Mouse (Mus musculus): ENCODE results near the gene Pctp. TPM values are rescaled to one million over a fixed set of nuclear protein-coding genes. Genes with fewer than 3 reads are reported as not detected.
A peak's percentile ranks its signal among the peaks of the same experiment; 100 is the strongest.

The Pctp gene
- 8.7 and 12.3 TPM in 2 replicates for polyA plus RNA-seq (2012; rRNA removed)

GRCm38 (mm10) chr11:90002231-90002986, at the start of gene Pctp:
Gene Pctp, minus strand, starts transcription at chr11:90002894.
- Histone ChIP-seq H3K4me1 (ENCODE audit: control insufficient read depth, insufficient read depth, low read length) (peaks cover 17% of the 10 kb centered on the region), H3K4me3 (ENCODE audit: insufficient read depth, low read depth, low read length) (peak within 1 kb of the TSS; percentile 82), H3K27me3 (replicated peaks; ENCODE audit: control insufficient read depth, insufficient read depth, low read length) (no peaks in the 10 kb centered on the region), H3K36me3 (ENCODE audit: control insufficient read depth, insufficient read depth, low read length) (no peaks in the 10 kb centered on the region), H3K27ac (ENCODE audit: insufficient read depth, low read depth, low read length) (peak within 1 kb of the TSS; percentile 79)
- 7% methylated on average over 35 of the region's 35 CpGs for WGBS
- DNase-seq = peak; percentile 96
- no peak for TF ChIP-seq POLR2A (IDR thresholded peaks at IDR 0.05; ENCODE audit: low read depth, low read length)
- TF ChIP-seq CTCF (conservative IDR thresholded peaks at IDR 0.05; ENCODE audit: insufficient read depth, insufficient read length, low read depth, low read length) = no peak

- Histone ChIP-seq H3K4me1 (ENCODE audit: control insufficient read depth, insufficient read depth, low read length) (no peaks in the 10 kb centered on the region), H3K4me3 (ENCODE audit: insufficient read depth, low read depth, low read length) (no peak overlapping the region), H3K27ac (ENCODE audit: insufficient read depth, low read depth, low read length) (no peak overlapping the region), H3K36me3 (ENCODE audit: control insufficient read depth, insufficient read depth, low read length) (no peaks in the 10 kb centered on the region), H3K27me3 (replicated peaks; ENCODE audit: control insufficient read depth, insufficient read depth, low read length) (no peaks in the 10 kb centered on the region)
- WGBS = 74% methylated on average over 7 of the region's 7 CpGs
- no peak for DNase-seq
- TF ChIP-seq POLR2A (IDR thresholded peaks at IDR 0.05; ENCODE audit: low read depth, low read length) = no peak
- no peak for TF ChIP-seq CTCF (conservative IDR thresholded peaks at IDR 0.05; ENCODE audit: insufficient read depth, insufficient read length, low read depth, low read length)
Measured at GRCm38 (mm10) chr11:90050016-90050415, 47.3 kb upstream of the Pctp start.

DNA sequence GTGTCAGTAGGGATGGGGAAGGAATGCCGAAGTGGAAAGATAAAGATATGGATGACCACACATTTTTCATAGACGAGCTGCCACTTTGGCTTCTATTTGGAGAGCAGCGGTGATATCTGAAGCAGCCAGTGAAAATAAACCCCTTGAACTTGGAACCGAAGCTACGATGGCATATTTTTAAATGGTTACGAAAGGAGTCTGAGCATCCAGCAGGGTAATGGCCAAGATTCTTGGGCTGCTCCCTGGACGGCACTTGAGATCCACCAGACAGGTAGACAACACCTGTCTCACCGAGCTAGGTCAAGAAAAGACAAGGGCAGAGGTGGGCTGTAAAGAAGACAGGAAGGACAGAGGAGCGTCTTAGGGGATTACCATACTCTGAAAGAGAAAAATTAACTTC, 44.6 kb upstream of the Pctp start:
- TF ChIP-seq POLR2A (IDR thresholded peaks at IDR 0.05; ENCODE audit: low read depth, low read length) (no peak), CTCF (conservative IDR thresholded peaks at IDR 0.05; ENCODE audit: insufficient read depth, insufficient read length, low read depth, low read length) (no peak)
- H3K27ac ChIP-seq (ENCODE audit: insufficient read depth, low read depth, low read length) = no peak overlapping the region
- no peaks in the 10 kb centered on the region for H3K4me1 ChIP-seq (ENCODE audit: control insufficient read depth, insufficient read depth, low read length)
- 55% methylated on average over 9 of the region's 9 CpGs for WGBS
- H3K27me3 ChIP-seq (replicated peaks; ENCODE audit: control insufficient read depth, insufficient read depth, low read length) = no peaks in the 10 kb centered on the region
- DNase-seq = no peak
- H3K4me3 ChIP-seq (ENCODE audit: insufficient read depth, low read depth, low read length) = no peak overlapping the region
- H3K36me3 ChIP-seq (ENCODE audit: control insufficient read depth, insufficient read depth, low read length) = no peaks in the 10 kb centered on the region

GRCm38 (mm10) chr11:90046211-90046610, 43.5 kb upstream of the Pctp start:
- TF ChIP-seq POLR2A (IDR thresholded peaks at IDR 0.05; ENCODE audit: low read depth, low read length) (no peak), CTCF (conservative IDR thresholded peaks at IDR 0.05; ENCODE audit: insufficient read depth, insufficient read length, low read depth, low read length) (no peak)
- H3K4me1 ChIP-seq (ENCODE audit: control insufficient read depth, insufficient read depth, low read length) = no peaks in the 10 kb centered on the region
- H3K27me3 ChIP-seq (replicated peaks; ENCODE audit: control insufficient read depth, insufficient read depth, low read length) = no peaks in the 10 kb centered on the region
- no peak overlapping the region for H3K27ac ChIP-seq (ENCODE audit: insufficient read depth, low read depth, low read length)
- H3K36me3 ChIP-seq (ENCODE audit: control insufficient read depth, insufficient read depth, low read length) = no peaks in the 10 kb centered on the region
- no peak overlapping the region for H3K4me3 ChIP-seq (ENCODE audit: insufficient read depth, low read depth, low read length)
- WGBS = 31% methylated on average over 7 of the region's 7 CpGs
- DNase-seq = no peak

DNA sequence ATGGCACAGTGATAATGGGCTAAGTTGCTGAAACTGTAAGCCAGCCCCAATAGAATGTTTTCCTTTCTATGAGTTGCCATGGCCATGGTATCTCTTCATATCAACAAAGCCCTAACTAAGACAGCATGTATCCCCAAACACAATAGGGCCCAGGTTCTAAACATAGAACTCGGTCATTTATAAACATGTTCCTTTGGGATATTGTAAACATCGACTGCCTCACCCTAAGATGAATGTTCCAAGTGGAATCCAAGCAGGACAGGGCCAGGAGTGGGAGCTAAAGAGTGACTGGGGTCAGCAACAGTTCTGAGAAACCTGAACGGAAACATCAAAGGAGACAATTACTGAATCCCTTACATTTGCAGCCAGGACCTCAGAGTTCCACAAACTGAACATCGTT, 41.8 kb upstream of the Pctp start:
- WGBS = 68% methylated on average over 4 of the region's 4 CpGs
- H3K4me1 ChIP-seq (ENCODE audit: control insufficient read depth, insufficient read depth, low read length) = no peaks in the 10 kb centered on the region
- H3K27ac ChIP-seq (ENCODE audit: insufficient read depth, low read depth, low read length) = no peak overlapping the region
- no peaks in the 10 kb centered on the region for H3K36me3 ChIP-seq (ENCODE audit: control insufficient read depth, insufficient read depth, low read length)
- TF ChIP-seq POLR2A (IDR thresholded peaks at IDR 0.05; ENCODE audit: low read depth, low read length) (no peak), CTCF (conservative IDR thresholded peaks at IDR 0.05; ENCODE audit: insufficient read depth, insufficient read length, low read depth, low read length) (no peak)
- DNase-seq = no peak
- H3K27me3 ChIP-seq (replicated peaks; ENCODE audit: control insufficient read depth, insufficient read depth, low read length) = no peaks in the 10 kb centered on the region
- no peak overlapping the region for H3K4me3 ChIP-seq (ENCODE audit: insufficient read depth, low read depth, low read length)

DNA sequence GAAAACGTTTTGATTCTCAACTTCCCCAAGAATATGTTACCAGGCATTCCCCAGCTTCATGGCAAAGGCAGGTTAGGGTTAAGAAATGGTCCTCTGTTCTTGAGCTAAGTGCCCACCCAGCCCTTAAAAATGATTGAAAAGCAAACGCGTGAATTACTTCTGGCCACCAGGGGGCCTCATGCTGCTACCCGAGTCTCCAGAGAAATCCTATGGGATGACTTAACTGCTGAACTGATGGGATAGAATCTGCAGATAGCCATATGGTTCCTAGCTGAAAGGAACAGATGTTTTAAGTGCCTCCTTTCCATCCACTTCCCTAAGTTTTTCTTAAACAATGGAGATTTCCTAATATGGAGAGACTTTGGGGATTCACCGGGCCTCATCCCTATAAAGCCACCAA, 35.3 kb upstream of the Pctp start:
- TF ChIP-seq POLR2A (IDR thresholded peaks at IDR 0.05; ENCODE audit: low read depth, low read length) (no peak), CTCF (conservative IDR thresholded peaks at IDR 0.05; ENCODE audit: insufficient read depth, insufficient read length, low read depth, low read length) (peak; percentile 61)
- no peaks in the 10 kb centered on the region for H3K36me3 ChIP-seq (ENCODE audit: control insufficient read depth, insufficient read depth, low read length)
- peak; percentile 38 for DNase-seq
- no peak overlapping the region for H3K27ac ChIP-seq (ENCODE audit: insufficient read depth, low read depth, low read length)
- H3K4me1 ChIP-seq (ENCODE audit: control insufficient read depth, insufficient read depth, low read length) = no peaks in the 10 kb centered on the region
- WGBS = 26% methylated on average over 5 of the region's 5 CpGs
- no peak overlapping the region for H3K4me3 ChIP-seq (ENCODE audit: insufficient read depth, low read depth, low read length)
- H3K27me3 ChIP-seq (replicated peaks; ENCODE audit: control insufficient read depth, insufficient read depth, low read length) = peaks cover 2% of the 10 kb centered on the region; the same call in 1 of the 2 replicates

DNA sequence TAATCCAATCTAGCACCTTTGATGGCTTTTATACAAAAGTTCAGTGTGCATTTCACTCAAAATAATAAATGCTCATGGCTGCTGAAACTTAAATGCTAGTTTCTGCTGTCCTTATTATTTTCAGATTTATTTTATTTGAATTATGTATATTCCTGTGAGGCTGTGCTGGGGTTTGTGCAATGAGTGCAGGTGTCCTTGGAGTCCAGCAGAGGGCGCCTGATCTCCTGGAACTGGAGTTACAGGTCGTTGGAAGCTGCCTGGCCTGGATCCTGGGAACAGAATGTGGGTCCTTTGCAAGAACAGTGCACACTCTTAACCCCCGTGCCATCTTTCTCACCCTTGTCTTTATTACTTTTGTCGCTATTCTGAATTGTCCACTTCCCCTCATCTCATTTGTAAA, 33.7 kb upstream of the Pctp start:
- no peak overlapping the region for H3K27ac ChIP-seq (ENCODE audit: insufficient read depth, low read depth, low read length)
- H3K4me1 ChIP-seq (ENCODE audit: control insufficient read depth, insufficient read depth, low read length) = no peaks in the 10 kb centered on the region
- peak; percentile 31; the same call in 1 of the 2 replicates for TF ChIP-seq CTCF (conservative IDR thresholded peaks at IDR 0.05; ENCODE audit: insufficient read depth, insufficient read length, low read depth, low read length)
- no peak for TF ChIP-seq POLR2A (IDR thresholded peaks at IDR 0.05; ENCODE audit: low read depth, low read length)
- WGBS = 92% methylated on average over 4 of the region's 4 CpGs
- H3K27me3 ChIP-seq (replicated peaks; ENCODE audit: control insufficient read depth, insufficient read depth, low read length) = peaks cover 2% of the 10 kb centered on the region; the same call in 1 of the 2 replicates
- DNase-seq = no peak
- no peaks in the 10 kb centered on the region for H3K36me3 ChIP-seq (ENCODE audit: control insufficient read depth, insufficient read depth, low read length)
- H3K4me3 ChIP-seq (ENCODE audit: insufficient read depth, low read depth, low read length) = no peak overlapping the region
